20 mouse cellular contexts compared by ENCODE assay signal in genomic region chr19:38267469-38267868, GRCm38 (mm10). TPM values are rescaled to one million over a fixed set of nuclear protein-coding genes. Genes with fewer than 3 reads are reported as not detected.
DNase-seq lines count a peak whose midpoint lies in the region; ATAC-seq and TF ChIP-seq lines count a peak whose summit lies in the region.
"Had no signal": no experiment of that assay in that cellular context is flagged by ENCODE, and none has a peak within 500 bp of the region (broad histone marks: within the 10 kb centered on the region; RNA-seq: fewer than 3 reads in every experiment).

No protein-coding gene starts in this region.

- H3K36me3 ChIP-seq in forebrain, postnatal 0 days (ENCODE audit: insufficient read depth): no peaks in the 10 kb centered on the region
- no peaks in the 10 kb centered on the region for H3K36me3 ChIP-seq in forebrain, embryonic 11.5 days (ENCODE audit: control insufficient read depth, insufficient read depth, low read length)
- no peaks in the 10 kb centered on the region for H3K36me3 ChIP-seq in heart, embryonic 10.5 days
- no peaks in the 10 kb centered on the region for H3K36me3 ChIP-seq in neural tube, embryonic 15.5 days
- H3K36me3 ChIP-seq: embryonic facial prominence, embryonic 10.5 days; heart, embryonic 15.5 days; kidney, embryonic 15.5 days had no signal

- H3K27ac ChIP-seq in forebrain, postnatal 0 days (ENCODE audit: low read depth, low read length): no peak overlapping the region
- H3K27ac ChIP-seq in forebrain, embryonic 11.5 days (ENCODE audit: low read depth, low read length): no peak overlapping the region
- no peak overlapping the region for H3K27ac ChIP-seq in heart, embryonic 10.5 days
- no peak overlapping the region for H3K27ac ChIP-seq in neural tube, embryonic 15.5 days (replicated peaks)
- H3K27ac ChIP-seq: embryonic facial prominence, embryonic 10.5 days; heart, embryonic 15.5 days; kidney, embryonic 15.5 days had no signal

- no peak for DNase-seq in forebrain, postnatal 0 days
- no peak for DNase-seq in forebrain, embryonic 11.5 days (ENCODE audit: low spot score)
- DNase-seq in heart, adult 9 months (ENCODE audit: low spot score in 2 of 2): peak; percentile 32 to 40
- DNase-seq in heart, embryonic 10.5 days (ENCODE audit: low spot score): no peak
- no peak for DNase-seq in neural tube, embryonic 10.5 days (ENCODE audit: extremely low spot score, low spot score)
- DNase-seq in right cerebral cortex, adult 18-20 months: no peak
- DNase-seq: layer of hippocampus, postnatal 36 days; left cerebral cortex, postnatal 4 days; lung, adult 18-20 months; lung, postnatal 4 days; retina, postnatal 1 day; thymus, postnatal 25 days had no signal

- no peak for TF ChIP-seq CTCF in forebrain, postnatal 0 days (IDR thresholded peaks at IDR 0.05; ENCODE audit: low read depth)

- no peaks in the 10 kb centered on the region for H3K27me3 ChIP-seq in forebrain, postnatal 0 days (ENCODE audit: insufficient read depth, low read length)
- 0 out of 2 replicates have a peak, but pooled peaks cover 2% of the 10 kb centered on the region for H3K27me3 ChIP-seq in forebrain, embryonic 11.5 days (ENCODE audit: control insufficient read depth, insufficient read depth, low read length)
- peaks cover 6% of the 10 kb centered on the region; the same call in 1 of the 2 replicates for H3K27me3 ChIP-seq in heart, embryonic 10.5 days (ENCODE audit: insufficient read depth, poor library complexity, severe bottlenecking)
- H3K27me3 ChIP-seq in neural tube, embryonic 15.5 days (replicated peaks): no peaks in the 10 kb centered on the region
- H3K27me3 ChIP-seq: heart, embryonic 15.5 days had no signal

- H3K4me3 ChIP-seq in forebrain, postnatal 0 days (ENCODE audit: low read depth, low read length): no peak overlapping the region
- no peak overlapping the region for H3K4me3 ChIP-seq in forebrain, embryonic 11.5 days (ENCODE audit: low read depth, low read length)
- H3K4me3 ChIP-seq in heart, embryonic 10.5 days: no peak overlapping the region
- H3K4me3 ChIP-seq in neural tube, embryonic 15.5 days (replicated peaks): no peak overlapping the region
- H3K4me3 ChIP-seq: embryonic facial prominence, embryonic 10.5 days; heart, embryonic 15.5 days; kidney, embryonic 15.5 days had no signal

- H3K9me3 ChIP-seq in forebrain, postnatal 0 days (ENCODE audit: low read length): no peaks in the 10 kb centered on the region
- H3K9me3 ChIP-seq in forebrain, embryonic 11.5 days (ENCODE audit: control insufficient read depth, low read length): no peaks in the 10 kb centered on the region
- H3K9me3 ChIP-seq in heart, embryonic 10.5 days: no peaks in the 10 kb centered on the region
- H3K9me3 ChIP-seq in neural tube, embryonic 15.5 days (replicated peaks): no peaks in the 10 kb centered on the region
- H3K9me3 ChIP-seq: embryonic facial prominence, embryonic 10.5 days; heart, embryonic 15.5 days; kidney, embryonic 15.5 days had no signal

- peaks cover 10% of the 10 kb centered on the region; the same call in 1 of the 2 replicates for H3K4me1 ChIP-seq in forebrain, postnatal 0 days (ENCODE audit: insufficient read depth)
- H3K4me1 ChIP-seq in forebrain, embryonic 11.5 days (replicated peaks; ENCODE audit: control insufficient read depth, insufficient read depth, low read length): no peaks in the 10 kb centered on the region
- peaks cover 3% of the 10 kb centered on the region; the same call in 1 of the 2 replicates for H3K4me1 ChIP-seq in heart, embryonic 10.5 days
- peaks cover 15% of the 10 kb centered on the region for H3K4me1 ChIP-seq in neural tube, embryonic 15.5 days

- no peak for ATAC-seq in forebrain, postnatal 0 days
- ATAC-seq in forebrain, embryonic 11.5 days (replicated peaks; ENCODE audit: low FRiP score): no peak
- no peak for ATAC-seq in neural tube, embryonic 15.5 days (ENCODE audit: low FRiP score)
- ATAC-seq: forebrain, embryonic 14.5 days; intestine, embryonic 16.5 days had no signal

- H3K4me2 ChIP-seq in forebrain, postnatal 0 days (ENCODE audit: low read depth): peak overlapping the region; percentile 6; the same call in 1 of the 2 replicates
- H3K4me2 ChIP-seq in forebrain, embryonic 11.5 days (ENCODE audit: low read depth, low read length, severe bottlenecking): no peak overlapping the region
- peak overlapping the region; percentile 13; the same call in 1 of the 2 replicates for H3K4me2 ChIP-seq in neural tube, embryonic 15.5 days
- H3K4me2 ChIP-seq: heart, embryonic 15.5 days; kidney, embryonic 15.5 days; midbrain, embryonic 11.5 days had no signal

- no peak overlapping the region for H3K9ac ChIP-seq in forebrain, postnatal 0 days
- no peak overlapping the region for H3K9ac ChIP-seq in forebrain, embryonic 11.5 days (ENCODE audit: low read length)
- H3K9ac ChIP-seq in neural tube, embryonic 15.5 days (replicated peaks): no peak overlapping the region
- H3K9ac ChIP-seq: heart, embryonic 15.5 days; kidney, embryonic 15.5 days had no signal

- 75% methylated on average over 5 of the region's 5 CpGs for WGBS in forebrain, postnatal 0 days
- 82% methylated on average over 5 of the region's 5 CpGs for WGBS in forebrain, embryonic 11.5 days
- 64% methylated on average over 5 of the region's 5 CpGs for WGBS in heart, embryonic 10.5 days
- 81% methylated on average over 5 of the region's 5 CpGs for WGBS in neural tube, embryonic 15.5 days

RNA-seq across cellular contexts. Expression of gene Lgi1, which starts 3.1 kb away (rescaled TPM):
- 19.2 and 20.3 TPM in 2 replicates for total RNA-seq in forebrain, postnatal 0 days (2014; rRNA removed)
- 19.3 and 25.7 TPM in 2 replicates for polyA plus RNA-seq in forebrain, postnatal 0 days (2015; fragmentation: Nextera tagmentation; extraction: Ambion mirVana)
- 0.69 and 1.2 TPM in 2 replicates for polyA plus RNA-seq in forebrain, embryonic 11.5 days (2014; fragmentation: Nextera tagmentation; extraction: Ambion mirVana)
- 0.16 and 0.38 TPM in 2 replicates for polyA plus RNA-seq in heart, embryonic 10.5 days (2016; fragmentation: Nextera tagmentation; extraction: Ambion mirVana)
- polyA plus RNA-seq in neural tube, embryonic 15.5 days (2015; fragmentation: Nextera tagmentation; extraction: Ambion mirVana): 19.5 and 24.7 TPM in 2 replicates
- total RNA-seq: liver, adult 2 months had no signal
- polyA plus RNA-seq: liver, adult 2 months had no signal

RNA-seq across cellular contexts. Expression of gene Fra10ac1, which starts 43.5 kb away (rescaled TPM):
- total RNA-seq in forebrain, postnatal 0 days (2014; rRNA removed): 10.6 and 13.0 TPM in 2 replicates
- 32.6 and 36.1 TPM in 2 replicates for polyA plus RNA-seq in forebrain, postnatal 0 days (2015; fragmentation: Nextera tagmentation; extraction: Ambion mirVana)
- 47.2 and 50.3 TPM in 2 replicates for polyA plus RNA-seq in forebrain, embryonic 11.5 days (2014; fragmentation: Nextera tagmentation; extraction: Ambion mirVana)
- 32.2 and 39.7 TPM in 2 replicates for polyA plus RNA-seq in heart, embryonic 10.5 days (2016; fragmentation: Nextera tagmentation; extraction: Ambion mirVana)
- 38.6 and 39.2 TPM in 2 replicates for polyA plus RNA-seq in neural tube, embryonic 15.5 days (2015; fragmentation: Nextera tagmentation; extraction: Ambion mirVana)

Comparison
In these comparisons a context has a peak if more than half of its experiments do, and no peak if none do; other contexts are left out.
1. DNase-seq: peak in heart, adult 9 months (2 of 2); none in forebrain, postnatal 0 days (single experiment), forebrain, embryonic 11.5 days (single experiment), heart, embryonic 10.5 days (single experiment), neural tube, embryonic 10.5 days (single experiment) and right cerebral cortex, adult 18-20 months (single experiment).